Mouse (Mus musculus) heart, postnatal 0 days (tissue): ENCODE data around the gene Pbx3. TPM values are rescaled to one million over a fixed set of nuclear protein-coding genes. Genes with fewer than 3 reads are reported as not detected.

Experiments
- ATAC-seq: fragments of 200-750 bp; cut with Nextera tagmentation; 2 replicates; pipeline ENCODE4 v1.8.0; 2017; ENCODE audit warnings: low read depth, moderate number of reproducible peaks, moderate library complexity; ENCODE audit not compliant: insufficient read depth
- DNase-seq: peaks from one replicate; pipeline ENCODE4 v3.0.0-alpha.2; 2016; ENCODE audit warnings: low spot score
- H3K27ac ChIP-seq: fragments of 300-500 bp; sonication (generic); 2 replicates; pipeline ENCODE4 v1.5.1; 2014; ENCODE audit warnings: low read depth, mild to moderate bottlenecking
- H3K27me3 ChIP-seq: fragments of 300-500 bp; sonication (generic); 2 replicates; pipeline ENCODE4 v1.6.1; 2014; ENCODE audit warnings: low read length, mixed read lengths; ENCODE audit not compliant: control insufficient read depth, insufficient read depth
- H3K36me3 ChIP-seq: fragments of 300-500 bp; sonication (generic); replicated peaks from 2 replicates; pipeline ENCODE4 v1.6.1; 2014; ENCODE audit warnings: low read length, mixed read lengths; ENCODE audit not compliant: control insufficient read depth, insufficient read depth
- H3K4me1 ChIP-seq: fragments of 300-500 bp; sonication (generic); 2 replicates; pipeline ENCODE4 v1.6.1; 2014; ENCODE audit warnings: antibody characterized with exemption; ENCODE audit not compliant: control insufficient read depth, insufficient read depth
- H3K4me2 ChIP-seq: fragments of 300-500 bp; sonication (generic); 2 replicates; pipeline ENCODE4 v1.6.1; 2014; ENCODE audit warnings: low read depth, mild to moderate bottlenecking, low read length, moderate library complexity
- H3K4me3 ChIP-seq: fragments of 300-500 bp; sonication (generic); 2 replicates; pipeline ENCODE4 v1.5.1; 2014; ENCODE audit warnings: low read depth, low read length
- H3K9ac ChIP-seq: fragments of 300-500 bp; sonication (generic); replicated peaks from 2 replicates; pipeline ENCODE4 v1.6.1; 2014; ENCODE audit warnings: low read depth, low read length, mixed read lengths
- H3K9me3 ChIP-seq: fragments of 300-500 bp; sonication (generic); replicated peaks from 2 replicates; pipeline ENCODE4 v1.6.1; 2016; ENCODE audit warnings: low read length; ENCODE audit not compliant: control insufficient read depth
- CTCF ChIP-seq: IDR thresholded peaks from 2 replicates; pipeline ENCODE4 v1.5.1; 2016; ENCODE audit warnings: antibody characterized with exemption, control low read depth, low read depth
- EP300 ChIP-seq: IDR thresholded peaks from 2 replicates; pipeline ENCODE4 v1.6.1; 2016; ENCODE audit warnings: antibody characterized with exemption, low read depth
- WGBS: fragments of 180-500 bp; shearing (Covaris S2); extraction: QIAGEN DNeasy Blood & Tissue Kit; methylation state at CpG from one replicate; pipeline ENCODE4 v1.1.7; 2014; 5-methylcytosine and 5-hydroxymethylcytosine counted together
- polyA plus RNA-seq: library from polyadenylated mRNA; unstranded; fragments of >200 nt; fragmentation: Nextera tagmentation; extraction: Ambion mirVana; gene quantifications from 2 replicates; pipeline ENCODE4 v1.2.1, GENCODE M21; 2015
- total RNA-seq: library from RNA; depleted of rRNA; stranded (reverse); fragments of >200 nt; gene quantifications from 2 replicates; pipeline ENCODE4 v1.2.3, GENCODE M21; 2014; ENCODE audit warnings: low replicate concordance

Pbx3 gene
- total and polyA plus RNA-seq, 2 experiments from 2014 or later = 11.4 to 34.3 TPM

- no peak overlapping the region for H3K4me3 ChIP-seq
- H3K4me1 ChIP-seq = peaks cover 3% of the 10 kb centered on the region; the same call in 1 of the 2 replicates
- WGBS = 76% methylated on average over 8 of the region's 8 CpGs
- no peak overlapping the region for H3K9ac ChIP-seq
- no peak overlapping the region for H3K27ac ChIP-seq
- H3K36me3 ChIP-seq = no peaks in the 10 kb centered on the region
- ATAC-seq (no peak), DNase-seq (no peak)
- no peak overlapping the region for H3K4me2 ChIP-seq
- H3K27me3 ChIP-seq = no peaks in the 10 kb centered on the region
- H3K9me3 ChIP-seq = no peaks in the 10 kb centered on the region
- TF ChIP-seq CTCF (no peak), EP300 (no peak)
These were observed 137.4 kb downstream of the Pbx3 start for GRCm38 (mm10) chr2:34235467-34236075.

- ATAC-seq = no peak
- no peaks in the 10 kb centered on the region for H3K9me3 ChIP-seq
- no peak overlapping the region for H3K4me3 ChIP-seq
- H3K27me3 ChIP-seq = no peaks in the 10 kb centered on the region
- 49% methylated on average over 1 of the region's 1 CpGs for WGBS
- H3K36me3 ChIP-seq = no peaks in the 10 kb centered on the region
- H3K4me2 ChIP-seq = no peak overlapping the region
- DNase-seq = no peak
- TF ChIP-seq CTCF (no peak), EP300 (no peak)
- H3K27ac ChIP-seq = no peak overlapping the region
- peaks cover 8% of the 10 kb centered on the region for H3K4me1 ChIP-seq
- no peak overlapping the region for H3K9ac ChIP-seq
These were observed 138.7 kb downstream of the Pbx3 start for GRCm38 (mm10) chr2:34234274-34234673.

DNA sequence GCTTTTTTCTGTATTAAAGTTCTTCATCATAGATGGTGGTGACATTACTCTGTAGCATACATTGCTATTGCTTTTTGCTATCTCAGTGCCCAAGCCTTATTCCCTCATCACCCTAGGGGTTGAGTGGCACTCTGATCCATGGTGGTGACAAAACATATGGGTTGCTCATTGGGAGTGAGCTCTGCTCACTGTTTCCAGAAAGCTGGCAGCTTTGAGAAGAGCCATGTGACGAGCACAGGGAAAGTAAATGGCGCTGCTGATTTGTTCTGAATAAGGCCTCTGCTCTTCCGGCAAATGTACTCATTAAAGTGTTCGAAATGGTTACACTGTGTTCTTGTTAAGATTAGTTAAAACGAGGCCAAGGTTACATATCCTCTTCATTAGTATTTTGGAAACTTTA lies 139.7 kb downstream of the Pbx3 start:
- Histone ChIP-seq H3K4me1 (peaks cover 8% of the 10 kb centered on the region), H3K27me3 (no peaks in the 10 kb centered on the region), H3K4me3 (no peak overlapping the region), H3K36me3 (no peaks in the 10 kb centered on the region), H3K9ac (no peak overlapping the region), H3K27ac (no peak overlapping the region), H3K4me2 (no peak overlapping the region), H3K9me3 (no peaks in the 10 kb centered on the region)
- ATAC-seq (no peak), DNase-seq (no peak)
- 85% methylated on average over 5 of the region's 5 CpGs for WGBS
- no peak for TF ChIP-seq EP300

DNA sequence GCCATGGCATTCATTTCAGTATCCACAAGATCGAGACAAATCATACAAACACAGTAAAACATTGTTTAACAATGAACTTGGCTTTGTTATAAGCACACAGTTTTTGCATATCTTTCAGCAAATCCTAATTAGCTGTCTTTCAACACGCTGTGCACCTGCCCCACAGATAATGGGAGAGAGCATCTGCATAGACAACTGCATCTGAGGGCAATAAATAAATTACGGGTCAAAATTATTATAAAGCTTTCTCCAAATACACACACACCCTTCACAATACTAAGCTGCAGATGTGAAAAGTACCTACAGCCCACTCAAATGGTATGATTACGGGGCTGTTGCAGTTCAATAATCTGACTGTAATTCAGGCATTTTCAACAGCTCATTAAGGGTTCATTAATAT lies 145.3 kb downstream of the Pbx3 start:
- no peak overlapping the region for H3K27ac ChIP-seq
- no peaks in the 10 kb centered on the region for H3K9me3 ChIP-seq
- no peak overlapping the region for H3K9ac ChIP-seq
- no peak overlapping the region for H3K4me3 ChIP-seq
- DNase-seq = no peak
- no peak overlapping the region for H3K4me2 ChIP-seq
- 92% methylated on average over 4 of the region's 4 CpGs for WGBS
- no peak for TF ChIP-seq EP300
- ATAC-seq = no peak
- no peaks in the 10 kb centered on the region for H3K36me3 ChIP-seq
- H3K27me3 ChIP-seq = no peaks in the 10 kb centered on the region
- peaks cover 9% of the 10 kb centered on the region for H3K4me1 ChIP-seq

DNA sequence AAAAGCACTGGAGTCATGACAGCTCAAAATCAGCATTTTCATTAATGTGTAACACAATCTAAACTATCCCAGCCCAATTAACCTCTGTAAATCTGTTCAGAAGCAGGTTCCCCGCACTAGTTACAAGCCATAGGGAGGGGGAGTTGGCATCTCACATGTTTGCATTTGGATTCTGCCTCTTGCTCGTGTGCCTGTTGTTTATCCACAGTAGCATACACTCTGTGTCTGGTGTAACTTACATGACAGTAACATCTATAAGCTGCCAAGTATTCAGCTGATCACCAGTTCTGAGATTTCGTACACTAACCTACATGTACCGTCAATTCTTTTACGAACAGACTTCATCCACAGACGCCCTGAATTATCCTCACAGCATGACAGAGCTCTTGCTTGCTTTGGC lies 147.5 kb downstream of the Pbx3 start:
- Histone ChIP-seq H3K27me3 (no peaks in the 10 kb centered on the region), H3K27ac (no peak overlapping the region), H3K9ac (no peak overlapping the region), H3K4me3 (no peak overlapping the region), H3K4me1 (peaks cover 9% of the 10 kb centered on the region), H3K36me3 (no peaks in the 10 kb centered on the region), H3K4me2 (peak overlapping the region; percentile 0; the same call in 1 of the 2 replicates), H3K9me3 (no peaks in the 10 kb centered on the region)
- TF ChIP-seq CTCF = no peak
- no peak for TF ChIP-seq EP300
- no peak for DNase-seq
- WGBS = 25% methylated on average over 6 of the region's 6 CpGs
- ATAC-seq = no peak

DNA sequence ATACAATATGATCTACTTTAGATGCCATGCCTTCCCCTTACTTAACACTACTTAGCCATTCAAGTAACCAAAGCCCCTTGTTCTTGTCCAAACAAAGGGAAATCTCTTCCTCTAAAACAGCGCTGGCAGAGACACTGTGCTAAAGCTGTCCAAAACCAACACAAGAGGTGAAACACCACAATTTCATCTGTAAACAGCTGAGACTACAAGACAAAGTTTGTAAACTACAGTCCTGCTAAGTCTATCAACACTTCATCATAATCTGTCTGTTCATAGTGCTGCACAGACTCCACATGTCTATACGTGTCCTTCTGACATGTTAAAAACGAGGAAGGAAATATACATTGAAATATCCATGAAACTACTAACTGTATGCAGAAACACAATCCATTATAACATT lies 151.5 kb downstream of the Pbx3 start:
- H3K4me2 ChIP-seq = no peak overlapping the region
- no peak for DNase-seq
- WGBS = 86% methylated on average over 3 of the region's 3 CpGs
- TF ChIP-seq EP300 (no peak), CTCF (no peak)
- no peaks in the 10 kb centered on the region for H3K9me3 ChIP-seq
- no peak overlapping the region for H3K27ac ChIP-seq
- H3K36me3 ChIP-seq = no peaks in the 10 kb centered on the region
- ATAC-seq = no peak
- H3K27me3 ChIP-seq = no peaks in the 10 kb centered on the region
- H3K4me3 ChIP-seq = no peak overlapping the region
- H3K9ac ChIP-seq = no peak overlapping the region
- H3K4me1 ChIP-seq = 0 out of 2 replicates have a peak, but pooled peaks cover 3% of the 10 kb centered on the region
